Mouse (Mus musculus) C2C12 (cell line): ENCODE results near the gene Gast. TPM values are rescaled to one million over a fixed set of nuclear protein-coding genes. Genes with fewer than 3 reads are reported as not detected.

Source experiments
- H3K27me3 ChIP-seq: one replicate; pipeline ENCODE4 v1.6.1; 2011; ENCODE audit not compliant: control insufficient read depth, insufficient read depth, insufficient read length
- H3K36me3 ChIP-seq: one replicate; pipeline ENCODE4 v1.6.1; 2011; ENCODE audit not compliant: control insufficient read depth, insufficient read depth
- H3K4me3 ChIP-seq: one replicate; pipeline ENCODE4 v1.5.1; 2011; ENCODE audit warnings: mild to moderate bottlenecking, control low read depth; ENCODE audit not compliant: poor library complexity, insufficient read depth, severe bottlenecking
- H3K79me2 ChIP-seq: one replicate; pipeline ENCODE4 v1.6.1; 2011; ENCODE audit not compliant: control insufficient read depth, insufficient read depth
- H3K79me3 ChIP-seq: one replicate; pipeline ENCODE4 v1.6.1; 2011; ENCODE audit warnings: low read depth, control low read depth
- H3ac ChIP-seq: one replicate; pipeline ENCODE3; 2011; ENCODE audit warnings: low read depth; ENCODE audit not compliant: control insufficient read depth, insufficient read length
- CEBPB ChIP-seq: IDR thresholded peaks from one replicate; pipeline ENCODE4 v1.6.1; 2011; ENCODE audit warnings: low read depth, mild to moderate bottlenecking, control low read depth, moderate library complexity
- CTCF ChIP-seq: IDR thresholded peaks from one replicate; pipeline ENCODE4 v1.5.1; 2011; ENCODE audit not compliant: control insufficient read depth, insufficient read depth, insufficient read length
- FOSL1 ChIP-seq: IDR thresholded peaks from one replicate; pipeline ENCODE4 v1.8.0; 2011; ENCODE audit warnings: mild to moderate bottlenecking, low read length; ENCODE audit not compliant: poor library complexity, insufficient read depth, severe bottlenecking
- MAX ChIP-seq: IDR thresholded peaks from one replicate; pipeline ENCODE4 v1.6.1; 2011; ENCODE audit warnings: mild to moderate bottlenecking, control low read depth
- MYOD1 ChIP-seq: IDR thresholded peaks from one replicate; pipeline ENCODE4 v1.6.1; 2011; ENCODE audit warnings: low read depth; ENCODE audit not compliant: control insufficient read depth, insufficient read length
- MYOG ChIP-seq: IDR thresholded peaks from one replicate; pipeline ENCODE4 v1.6.1; 2011; ENCODE audit not compliant: control insufficient read depth, insufficient read length; ENCODE audit errors: extremely low read depth
- USF1 ChIP-seq: IDR thresholded peaks from one replicate; pipeline ENCODE4 v1.6.1; 2011; ENCODE audit warnings: low read depth, mild to moderate bottlenecking, control low read depth, moderate library complexity
- polyA plus RNA-seq: library from polyadenylated mRNA; unstranded; fragments of >200 nt; fragmentation: generic; extraction: Trizol; gene quantifications from one replicate; pipeline ENCODE4 v1.2.1, GENCODE M21; 2012; ENCODE audit warnings: missing spikeins

The Gast gene
- polyA plus RNA-seq, 1 experiment: not detected

DNA sequence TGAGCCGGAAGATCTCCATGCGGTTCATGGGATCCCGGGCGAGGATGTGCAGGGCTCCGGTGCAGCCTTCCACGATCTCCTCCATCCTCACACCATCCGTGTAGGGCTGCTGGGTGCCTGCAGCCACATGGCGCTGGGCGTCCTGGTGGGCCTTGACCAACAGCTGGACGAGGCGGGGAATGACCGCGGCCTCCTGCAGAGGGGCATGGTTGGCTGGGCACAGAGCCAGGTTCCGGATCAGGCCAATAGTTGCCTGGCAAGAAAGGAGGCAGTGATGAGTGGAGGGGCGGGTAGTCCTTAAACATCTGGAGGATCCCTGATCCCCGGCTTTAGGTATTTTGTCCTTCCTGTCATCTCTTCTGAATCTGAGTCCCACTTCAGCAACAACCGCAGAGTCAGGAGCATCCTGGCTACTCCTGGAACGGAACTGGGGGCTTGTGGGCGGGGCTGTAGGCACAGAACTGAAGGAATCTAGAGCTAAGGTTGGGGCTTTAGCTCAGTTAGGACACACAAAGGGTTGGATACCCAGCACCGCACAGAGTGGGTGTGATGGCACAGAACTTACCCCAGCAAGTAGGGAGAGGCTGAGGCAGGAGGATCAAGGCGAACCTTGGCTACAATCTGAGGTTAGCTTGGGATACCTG, 42.7 kb downstream of the Gast start:
- Histone ChIP-seq H3ac (no peak overlapping the region), H3K27me3 (no peaks in the 10 kb centered on the region), H3K36me3 (peaks cover 86% of the 10 kb centered on the region), H3K79me2 (no peaks in the 10 kb centered on the region), H3K4me3 (no peak overlapping the region), H3K79me3 (no peaks in the 10 kb centered on the region)
- TF ChIP-seq USF1 (no peak), FOSL1 (no peak)

DNA sequence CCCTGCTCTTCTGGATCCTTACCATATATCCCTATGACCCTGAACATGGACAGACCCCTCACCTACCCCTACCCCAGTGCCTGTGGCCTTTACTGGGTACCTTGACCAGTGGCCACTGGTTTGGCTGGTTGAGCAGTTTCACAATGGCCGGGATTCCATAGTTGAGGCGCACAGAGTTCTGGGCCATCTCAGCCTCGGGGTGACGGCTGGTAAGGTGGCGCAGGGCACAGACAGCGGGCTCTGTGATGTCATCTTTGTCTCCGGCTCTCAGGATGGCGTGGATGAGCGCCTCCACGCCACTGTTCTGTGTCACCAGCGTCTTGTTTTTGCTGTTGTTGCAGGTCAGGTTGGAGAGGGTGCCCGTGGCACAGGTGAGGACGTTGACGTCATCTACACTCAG, 43.8 kb downstream of the Gast start:
- TF ChIP-seq MYOG (no peak), CTCF (no peak), MYOD1 (no peak), FOSL1 (no peak), CEBPB (no peak), USF1 (no peak), MAX (no peak)
- peaks cover 85% of the 10 kb centered on the region for H3K36me3 ChIP-seq
- no peak overlapping the region for H3K4me3 ChIP-seq
- H3K79me3 ChIP-seq: no peaks in the 10 kb centered on the region
- no peaks in the 10 kb centered on the region for H3K27me3 ChIP-seq
- no peaks in the 10 kb centered on the region for H3K79me2 ChIP-seq
- no peak overlapping the region for H3ac ChIP-seq

DNA sequence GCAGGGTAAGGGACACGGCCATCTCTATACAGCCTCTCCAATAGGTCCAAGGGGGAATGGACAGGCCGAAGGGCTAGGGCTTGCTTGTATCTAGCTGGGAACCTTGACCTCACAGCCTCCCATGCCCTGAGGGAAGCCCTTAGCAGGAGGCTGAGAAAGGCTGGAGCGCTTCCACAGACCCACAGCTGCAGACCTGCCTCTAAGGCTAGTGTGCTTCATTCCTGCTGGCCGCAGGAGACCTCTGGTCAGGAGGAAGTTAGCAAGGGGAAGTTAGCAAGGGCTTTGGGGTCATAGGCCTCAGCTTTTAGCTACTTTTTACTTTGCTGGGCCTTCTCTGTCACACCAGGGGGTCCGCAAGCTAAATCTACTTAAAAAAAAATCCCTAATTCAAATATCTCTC, 44.2 kb downstream of the Gast start:
- no peaks in the 10 kb centered on the region for H3K27me3 ChIP-seq
- TF ChIP-seq USF1 (no peak), CTCF (no peak), CEBPB (no peak), MYOG (no peak), FOSL1 (no peak), MAX (no peak), MYOD1 (no peak)
- H3K79me3 ChIP-seq: no peaks in the 10 kb centered on the region
- peaks cover 85% of the 10 kb centered on the region for H3K36me3 ChIP-seq
- no peaks in the 10 kb centered on the region for H3K79me2 ChIP-seq
- H3K4me3 ChIP-seq: no peak overlapping the region
- H3ac ChIP-seq: no peak overlapping the region

DNA sequence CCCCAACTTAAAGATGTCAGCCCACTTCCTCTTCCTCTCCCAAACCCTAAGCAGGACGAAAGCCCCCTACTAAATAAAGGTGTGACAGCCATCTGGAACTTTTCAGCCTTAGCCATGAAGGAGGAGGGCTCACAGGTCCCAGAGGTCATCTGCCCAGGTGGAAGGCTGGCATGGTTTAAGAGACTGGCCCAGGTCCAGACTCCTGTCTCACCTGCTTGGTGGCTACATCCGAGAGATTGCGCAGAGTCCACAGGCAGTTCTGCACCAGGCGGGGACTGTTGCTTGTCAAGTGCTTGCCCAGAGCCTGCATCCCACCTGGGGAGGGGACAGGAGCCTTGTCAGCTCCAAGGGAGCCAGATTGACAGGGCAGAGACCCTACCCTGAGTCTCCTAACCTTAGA, 45.1 kb downstream of the Gast start:
- H3K79me2 ChIP-seq: no peaks in the 10 kb centered on the region
- H3K36me3 ChIP-seq: peaks cover 86% of the 10 kb centered on the region
- no peaks in the 10 kb centered on the region for H3K27me3 ChIP-seq
- H3K79me3 ChIP-seq: no peaks in the 10 kb centered on the region
- H3K4me3 ChIP-seq: no peak overlapping the region
- no peak overlapping the region for H3ac ChIP-seq
- TF ChIP-seq MYOD1 (no peak), MYOG (no peak)

DNA sequence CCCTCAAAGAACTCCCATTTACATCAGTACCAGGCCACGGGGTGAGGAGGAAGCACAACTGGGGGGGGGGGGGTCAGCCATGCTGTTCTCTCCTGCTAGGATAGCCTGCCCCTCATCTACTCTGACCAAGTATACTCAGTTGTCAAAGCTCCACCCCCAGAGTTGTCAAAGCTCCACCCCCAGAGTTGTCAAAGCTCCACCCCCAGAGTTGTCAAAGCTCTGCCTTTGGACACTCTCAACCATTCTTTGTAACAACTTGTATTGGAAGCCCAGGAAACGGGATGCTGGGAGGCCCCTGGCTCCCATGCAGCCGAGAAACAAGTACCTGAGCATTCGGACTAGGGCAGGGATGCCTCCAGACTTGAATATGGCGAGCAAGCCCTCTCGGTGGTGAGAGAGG, 48.5 kb downstream of the Gast start:
- peaks cover 18% of the 10 kb centered on the region for H3K79me2 ChIP-seq
- peaks cover 12% of the 10 kb centered on the region for H3K79me3 ChIP-seq
- no peak overlapping the region for H3K4me3 ChIP-seq
- TF ChIP-seq MAX (no peak), CEBPB (no peak), MYOD1 (no peak), CTCF (no peak), USF1 (no peak), FOSL1 (no peak), MYOG (no peak)
- peaks cover 80% of the 10 kb centered on the region for H3K36me3 ChIP-seq
- no peaks in the 10 kb centered on the region for H3K27me3 ChIP-seq
- H3ac ChIP-seq: no peak overlapping the region

DNA sequence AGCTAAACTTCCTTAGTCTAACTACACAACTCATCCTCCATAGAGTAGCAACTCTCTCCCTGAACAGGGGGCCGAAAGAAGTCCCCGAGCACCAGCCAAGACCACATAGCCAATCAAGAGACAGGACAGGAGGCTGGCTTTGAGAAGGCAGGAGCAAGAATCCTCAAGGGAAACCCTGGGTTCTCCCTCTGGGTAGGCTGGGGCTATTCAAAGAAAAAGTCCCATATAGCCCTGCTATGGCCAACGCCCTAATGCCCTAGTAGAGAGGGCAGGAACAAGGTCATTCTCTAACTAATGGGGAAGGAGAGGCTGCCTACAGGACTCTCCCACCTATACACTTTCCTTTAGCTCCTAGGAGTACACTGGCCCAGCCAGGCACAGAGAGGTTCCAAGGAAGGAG, 50.8 kb downstream of the Gast start:
- Histone ChIP-seq H3K79me2 (peaks cover 41% of the 10 kb centered on the region), H3K4me3 (no peak overlapping the region), H3K79me3 (peaks cover 24% of the 10 kb centered on the region), H3K36me3 (peaks cover 61% of the 10 kb centered on the region), H3ac (no peak overlapping the region), H3K27me3 (no peaks in the 10 kb centered on the region)
- TF ChIP-seq MYOG (no peak), CTCF (no peak), USF1 (no peak), MAX (no peak), MYOD1 (no peak), FOSL1 (no peak), CEBPB (no peak)
